Mouse (Mus musculus): ENCODE results near the gene Rnf151. TPM values are rescaled to one million over a fixed set of nuclear protein-coding genes. Genes with fewer than 3 reads are reported as not detected.
A peak's percentile ranks its signal among the peaks of the same experiment; 100 is the strongest.
"Not testable (repeated sequence)": the region's sequence is repeated elsewhere in the genome, so short reads cannot be mapped to it uniquely, and the experiment has no call there.

The Rnf151 gene
- total RNA-seq, 1 experiment from 2014 or later: 0.27 TPM

- no peak for DNase-seq
Measured at GRCm38 (mm10) chr17:24732233-24732935, 14.5 kb upstream of the Rnf151 start.

GRCm38 (mm10) chr17:24730787-24731186, 12.9 kb upstream of the Rnf151 start:
- no peak for DNase-seq

- no peak for DNase-seq
Measured at GRCm38 (mm10) chr17:24729067-24729466, 11.2 kb upstream of the Rnf151 start.

- DNase-seq: no peak
Measured at GRCm38 (mm10) chr17:24728184-24728583, 10.3 kb upstream of the Rnf151 start.

- DNase-seq: no peak
Measured at GRCm38 (mm10) chr17:24727618-24728017, 9.8 kb upstream of the Rnf151 start, which contains the start of gene Rpl3l. Rpl3l (plus strand) TSS chr17:24727820.

- no peak for DNase-seq
Measured at GRCm38 (mm10) chr17:24725637-24726390, 8.0 kb upstream of the Rnf151 start.

GRCm38 (mm10) chr17:24724184-24724583, 6.3 kb upstream of the Rnf151 start, which contains the start of gene Ndufb10:
Ndufb10 (minus strand) TSS chr17:24724478.
- DNase-seq: peak; percentile 98

GRCm38 (mm10) chr17:24723881-24724180, 6.0 kb upstream of the Rnf151 start:
- DNase-seq: no peak

GRCm38 (mm10) chr17:24723122-24723880, 5.4 kb upstream of the Rnf151 start:
- DNase-seq: no peak

- no peak for DNase-seq
Measured at GRCm38 (mm10) chr17:24722220-24722924, 4.5 kb upstream of the Rnf151 start.

GRCm38 (mm10) chr17:24721383-24721955, 3.6 kb upstream of the Rnf151 start:
- not testable (repeated sequence) for DNase-seq

GRCm38 (mm10) chr17:24720616-24721015, 2.8 kb upstream of the Rnf151 start:
- not testable (repeated sequence) for DNase-seq

- DNase-seq: peak; percentile 96
Measured at GRCm38 (mm10) chr17:24719494-24720222, 1.8 kb upstream of the Rnf151 start.

GRCm38 (mm10) chr17:24718938-24719337, 1.1 kb upstream of the Rnf151 start:
- not testable (repeated sequence) for DNase-seq

- DNase-seq: no peak
Measured at GRCm38 (mm10) chr17:24716166-24716682, 1.6 kb downstream of the Rnf151 start.

GRCm38 (mm10) chr17:24715556-24715955, 2.3 kb downstream of the Rnf151 start:
- DNase-seq: no peak

GRCm38 (mm10) chr17:24708646-24709045, 9.2 kb downstream of the Rnf151 start:
- DNase-seq: no peak

GRCm38 (mm10) chr17:24707801-24708425, 9.9 kb downstream of the Rnf151 start:
- DNase-seq: no peak

GRCm38 (mm10) chr17:24706982-24707800, 10.7 kb downstream of the Rnf151 start, which contains the start of gene Tbl3:
Tbl3 (minus strand) TSS chr17:24707660.
- peak; percentile 93 for DNase-seq

Data from adrenal gland, postnatal 25 days (tissue).